In the genomic region with DNA sequence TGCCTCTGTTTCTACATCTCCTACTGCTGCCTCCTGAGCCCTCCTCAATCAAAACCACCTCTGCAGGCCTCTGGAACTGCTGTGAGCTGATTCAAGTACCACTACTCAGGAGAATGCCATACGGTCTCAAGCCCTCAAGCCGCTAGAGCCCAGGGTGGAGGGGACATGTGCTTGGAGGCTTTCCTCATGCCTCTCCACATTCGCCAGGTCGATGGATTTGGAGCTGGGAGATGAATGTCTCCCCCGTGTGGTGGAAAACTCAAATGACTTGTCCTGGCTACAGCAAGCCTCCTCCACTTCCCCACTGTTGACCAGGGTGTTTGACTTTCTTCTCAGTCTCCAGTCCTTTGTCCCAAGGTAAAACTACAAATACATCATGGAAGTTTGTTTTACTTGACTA, we compare ENCODE assay signal across 9 mouse cellular contexts. TPM values are rescaled to one million over a fixed set of nuclear protein-coding genes. Genes with fewer than 3 reads are reported as not detected.
DNase-seq lines count a peak whose midpoint lies in the region; ATAC-seq and TF ChIP-seq lines count a peak whose summit lies in the region.
"Had no signal": no experiment of that assay in that cellular context is flagged by ENCODE, and none has a peak within 500 bp of the region (broad histone marks: within the 10 kb centered on the region; RNA-seq: fewer than 3 reads in every experiment).

No protein-coding gene starts in this region.

- H3K27ac ChIP-seq in bone marrow macrophage, adult 2 months (ENCODE audit: insufficient read depth, low read depth, low read length) = no peak overlapping the region
- H3K27ac ChIP-seq: midbrain, embryonic 12.5 days had no signal

- 0 out of 2 replicates have a peak, but pooled peaks have one; percentile 65 for ATAC-seq in G1E (ENCODE audit: extremely low read depth, insufficient number of reproducible peaks, low FRiP score, poor library complexity, severe bottlenecking)
- ATAC-seq in granulocyte monocyte progenitor cell, adult 5-6 weeks (replicated peaks; ENCODE audit: poor library complexity, severe bottlenecking) = peak; percentile 92
- ATAC-seq in erythroid progenitor cell, adult 5-6 weeks (replicated peaks; ENCODE audit: low FRiP score, poor library complexity, severe bottlenecking) = no peak

- peaks cover 44% of the 10 kb centered on the region for H3K36me3 ChIP-seq in G1E (replicated peaks)
- H3K36me3 ChIP-seq: midbrain, embryonic 12.5 days had no signal

- peak; percentile 59 for TF ChIP-seq CTCF in G1E (IDR thresholded peaks at IDR 0.05; ENCODE audit: low read depth, low read length)
- TF ChIP-seq CTCF in bone marrow macrophage, adult 2 months (IDR thresholded peaks at IDR 0.05; ENCODE audit: low read depth, low read length) = peak; percentile 47; the same call in 1 of the 2 replicates

- intact Hi-C loops in left cerebral cortex, postnatal 4 days (cut with DNase I) = no loop called here

- H3K9me3 ChIP-seq in G1E (replicated peaks) = no peaks in the 10 kb centered on the region
- H3K9me3 ChIP-seq: midbrain, embryonic 12.5 days had no signal

- H3K4me3 ChIP-seq in G1E (ENCODE audit: low read depth, low read length) = no peak overlapping the region
- H3K4me3 ChIP-seq in bone marrow macrophage, adult 2 months (ENCODE audit: insufficient read depth, low read length) = no peak overlapping the region
- H3K4me3 ChIP-seq: midbrain, embryonic 12.5 days had no signal

- DNase-seq in kidney, adult 9 months = peak; percentile 45
- no peak for DNase-seq in kidney, adult 18-20 months
- DNase-seq in G1E (ENCODE audit: low spot score) = peak; percentile 29
- DNase-seq in left cerebral cortex, postnatal 4 days = peak; percentile 51
- peak; percentile 77 for DNase-seq in retina, embryonic 14.5 days (ENCODE audit: low spot score)

- H3K27me3 ChIP-seq in G1E (ENCODE audit: insufficient read depth, low read length) = no peaks in the 10 kb centered on the region
- H3K27me3 ChIP-seq: midbrain, embryonic 12.5 days had no signal

- no peak for TF ChIP-seq POLR2A in bone marrow macrophage, adult 2 months (IDR thresholded peaks at IDR 0.05; ENCODE audit: borderline replicate concordance, low read depth, low read length)

- no peaks in the 10 kb centered on the region for H3K4me1 ChIP-seq in G1E (ENCODE audit: insufficient read depth, low read depth, low read length)
- no peaks in the 10 kb centered on the region for H3K4me1 ChIP-seq in bone marrow macrophage, adult 2 months (ENCODE audit: control insufficient read depth, insufficient read depth, low read length)
- H3K4me1 ChIP-seq: midbrain, embryonic 12.5 days had no signal

RNA-seq across cellular contexts. Expression of a gene that starts 47.0 kb away (rescaled TPM):
- total RNA-seq in G1E (2014; fragmentation: Nextera tagmentation) (2.8 and 4.7 TPM in 2 replicates), G1E (2017) (2.4 and 2.6 TPM in 2 replicates)
- polyA plus RNA-seq in G1E (2012) = 1.3 and 1.8 TPM in 2 replicates
- 0.50 and 1.7 TPM in 2 replicates for polyA plus RNA-seq in bone marrow macrophage, adult 2 months (2012; ENCODE audit: insufficient read depth, insufficient read length, missing spikeins)
- total RNA-seq in granulocyte monocyte progenitor cell, adult 5-6 weeks (2014; fragmentation: Nextera tagmentation) = 3.8 and 6.1 TPM in 2 replicates
- 1.5 and 1.7 TPM in 2 replicates for total RNA-seq in granulocyte monocyte progenitor cell, adult 5-6 weeks (2017)
- 1 to 10 TPM; 2.3 to 3.0 TPM for total RNA-seq in left cerebral cortex, postnatal 4 days (2021)
- 0.42 TPM in 1 of 2 replicates, not detected in the other for total RNA-seq in erythroid progenitor cell, adult 5-6 weeks (2015; ENCODE audit: low replicate concordance)
- 2.4 and 4.0 TPM in 2 replicates for total RNA-seq in erythroid progenitor cell, adult 5-6 weeks (2017; ENCODE audit: low replicate concordance)
